Mouse (Mus musculus): ENCODE measurements around the gene Slc17a5.
"Not testable (repeated sequence)": the region's sequence is repeated elsewhere in the genome, so short reads cannot be mapped to it uniquely, and the experiment has no call there.

The Slc17a5 gene

GRCm38 (mm10) chr9:78488021-78488420 lies 99.8 kb downstream of the Slc17a5 start:
- DNase-seq (ENCODE audit: extremely low spot score, low read depth, low spot score), result not testable (repeated sequence)

Data from hindlimb bud, embryonic 11.5 days (tissue).